Mouse (Mus musculus) cortical plate, adult 2 months (tissue): Measurements from ENCODE around the gene Slc2a12.

Source experiments
- CTCF ChIP-seq: fragments of 200-500 bp; IDR thresholded peaks from 2 replicates; pipeline ENCODE4 v1.5.1; 2011; ENCODE audit warnings: mild to moderate bottlenecking, control low read depth, low read length; ENCODE audit not compliant: insufficient read depth; ENCODE audit errors: extremely low read depth
- POLR2A ChIP-seq: fragments of 200-500 bp; IDR thresholded peaks from 2 replicates; pipeline ENCODE4 v1.6.1; 2011; ENCODE audit warnings: mild to moderate bottlenecking, low read length, control low read depth; ENCODE audit not compliant: insufficient read depth; ENCODE audit errors: extremely low read depth

DNA sequence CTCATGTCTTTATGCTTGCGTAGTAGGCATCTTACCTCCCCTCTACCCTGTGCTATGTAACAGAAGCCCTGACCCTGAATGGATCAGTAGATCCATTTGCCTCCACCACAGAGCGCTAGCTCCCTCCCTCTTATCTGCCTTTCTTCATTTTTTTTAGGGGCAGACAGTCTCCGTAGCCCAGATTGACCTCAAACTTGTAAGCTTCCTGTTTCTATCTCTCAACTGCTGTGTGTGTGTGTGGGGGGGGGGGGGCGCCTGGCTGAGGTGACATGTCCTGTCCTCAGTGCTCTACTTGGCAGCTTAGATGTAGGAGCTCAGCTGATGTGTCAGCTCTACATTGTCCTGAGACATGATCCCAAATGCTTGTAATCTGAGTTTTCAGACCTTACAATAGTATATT lies 13.7 kb upstream of the Slc2a12 start:
- TF ChIP-seq CTCF (no peak), POLR2A (no peak)
